Mouse (Mus musculus): ENCODE results near the gene Sun1. TPM values are rescaled to one million over a fixed set of nuclear protein-coding genes. Genes with fewer than 3 reads are reported as not detected.

The Sun1 gene
- total and polyA plus RNA-seq, 3 experiments: 71.3 to 79.0 TPM; not detected in 1

DNA sequence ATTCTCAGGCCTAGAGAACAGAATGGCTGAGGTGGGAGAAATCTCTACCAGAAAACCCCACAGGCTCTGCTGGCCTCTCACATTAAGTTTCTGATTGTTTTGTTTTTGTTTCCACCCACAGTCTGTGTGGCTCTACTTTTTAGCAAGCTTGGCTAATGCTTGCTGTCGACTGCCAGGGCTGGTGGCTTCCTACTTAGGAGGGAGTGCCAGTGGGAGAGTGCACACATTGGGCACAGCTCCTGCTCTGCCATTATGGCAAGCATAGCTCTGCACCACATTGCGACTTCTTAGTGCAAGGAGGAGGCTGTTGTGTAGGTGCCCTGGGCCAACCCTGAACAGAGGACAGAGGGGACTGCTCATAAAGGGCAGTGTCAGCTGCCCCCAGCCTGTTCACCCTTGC lies 17.3 kb upstream of the Sun1 start:
- Histone ChIP-seq H3K27ac (ENCODE audit: control insufficient read depth, low read depth, low read length) (no peak overlapping the region), H3K36me3 (ENCODE audit: control insufficient read depth in 1 of 2, insufficient read depth in 2 of 2, low read length in 2 of 2) (no peaks in the 10 kb centered on the region; a peak in 1 of 4 replicates), H3K79me2 (ENCODE audit: control insufficient read depth, insufficient read depth, low read length, poor library complexity) (no peaks in the 10 kb centered on the region), H3K9me3 (replicated peaks; ENCODE audit: insufficient read depth, low read length) (no peaks in the 10 kb centered on the region), H3K27me3 (ENCODE audit: control insufficient read depth in 1 of 2, insufficient read depth in 2 of 2, low read length in 2 of 2) (no peaks in the 10 kb centered on the region), H3K4me3 (ENCODE audit: control insufficient read depth in 1 of 2, insufficient read depth in 1 of 2, low read depth in 2 of 2, low read length in 2 of 2) (no peak overlapping the region), H3K4me1 (ENCODE audit: control insufficient read depth in 1 of 2, insufficient read depth in 2 of 2, low read length in 2 of 2) (no peaks in the 10 kb centered on the region), H3K9ac (ENCODE audit: control insufficient read depth, low read depth, low read length, poor library complexity, severe bottlenecking) (no peak overlapping the region)
- DNase-seq (ENCODE audit: low read depth, low spot score): no peak
- no peak for TF ChIP-seq BHLHE40 (IDR thresholded peaks at IDR 0.05; ENCODE audit: borderline replicate concordance, low read depth, low read length)
- no peak for TF ChIP-seq POLR2AphosphoS5 (IDR thresholded peaks at IDR 0.05; ENCODE audit: borderline replicate concordance, low read depth, low read length)
- no peak for TF ChIP-seq MAFK (IDR thresholded peaks at IDR 0.05; ENCODE audit: borderline replicate concordance, low read depth, low read length)
- TF ChIP-seq UBTF (IDR thresholded peaks at IDR 0.05; ENCODE audit: borderline replicate concordance, insufficient read depth, low read depth, low read length): no peak
- TF ChIP-seq MYB (IDR thresholded peaks at IDR 0.05; ENCODE audit: low read depth, low read length): no peak
- no peak for TF ChIP-seq POLR2A (IDR thresholded peaks at IDR 0.05; ENCODE audit: control insufficient read depth in 1 of 2, insufficient read depth in 1 of 2, low read depth in 1 of 2, low read length in 2 of 2, poor library complexity in 1 of 2)
- no peak for TF ChIP-seq ELF1 (IDR thresholded peaks at IDR 0.05; ENCODE audit: low read depth, low read length)

DNA sequence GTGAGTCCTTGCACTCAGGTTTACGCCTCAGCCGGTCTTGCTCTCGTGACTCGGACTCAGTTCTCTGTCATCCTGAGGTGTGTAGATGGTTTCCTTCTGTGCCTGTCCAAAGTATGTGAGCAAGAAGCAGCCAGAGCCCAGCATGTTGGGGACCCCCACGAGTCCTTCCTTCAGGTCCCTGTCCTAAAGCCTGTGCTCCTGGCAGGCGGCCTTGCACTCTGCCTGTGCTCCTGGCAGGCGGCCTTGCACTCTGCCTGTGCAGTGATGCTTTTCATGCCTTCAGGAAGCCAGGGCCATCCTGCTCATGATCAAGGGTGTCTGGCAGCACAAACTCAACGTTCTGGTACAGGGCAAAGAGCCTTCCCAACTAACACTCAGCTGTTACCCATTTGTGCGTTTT lies 16.8 kb upstream of the Sun1 start:
- no peak overlapping the region for H3K27ac ChIP-seq (ENCODE audit: control insufficient read depth, low read depth, low read length)
- H3K4me1 ChIP-seq (ENCODE audit: control insufficient read depth in 1 of 2, insufficient read depth in 2 of 2, low read length in 2 of 2): no peaks in the 10 kb centered on the region
- no peaks in the 10 kb centered on the region for H3K9me3 ChIP-seq (replicated peaks; ENCODE audit: insufficient read depth, low read length)
- H3K36me3 ChIP-seq (ENCODE audit: control insufficient read depth in 1 of 2, insufficient read depth in 2 of 2, low read length in 2 of 2): no peaks in the 10 kb centered on the region; a peak in 1 of 4 replicates
- no peaks in the 10 kb centered on the region for H3K27me3 ChIP-seq (ENCODE audit: control insufficient read depth in 1 of 2, insufficient read depth in 2 of 2, low read length in 2 of 2)
- TF ChIP-seq JUND (IDR thresholded peaks at IDR 0.05; ENCODE audit: low read depth, low read length): no peak
- no peak for TF ChIP-seq ELF1 (IDR thresholded peaks at IDR 0.05; ENCODE audit: low read depth, low read length)
- no peak for TF ChIP-seq CHD2 (IDR thresholded peaks at IDR 0.05; ENCODE audit: low read length)
- TF ChIP-seq ZNF384 (IDR thresholded peaks at IDR 0.05; ENCODE audit: low read depth, low read length): no peak
- no peak for TF ChIP-seq NRF1 (IDR thresholded peaks at IDR 0.05; ENCODE audit: insufficient read depth, low read depth, low read length, poor library complexity, severe bottlenecking)
- TF ChIP-seq POLR2A (IDR thresholded peaks at IDR 0.05; ENCODE audit: control insufficient read depth in 1 of 2, insufficient read depth in 1 of 2, low read depth in 1 of 2, low read length in 2 of 2, poor library complexity in 1 of 2): no peak
- no peak for TF ChIP-seq RCOR1 (IDR thresholded peaks at IDR 0.05; ENCODE audit: low read depth, low read length)
- TF ChIP-seq MAFK (IDR thresholded peaks at IDR 0.05; ENCODE audit: borderline replicate concordance, low read depth, low read length): no peak
- TF ChIP-seq ETS1 (IDR thresholded peaks at IDR 0.05; ENCODE audit: low read depth, low read length): no peak
- no peak for TF ChIP-seq GABPA (IDR thresholded peaks at IDR 0.05; ENCODE audit: low read depth, low read length)
- TF ChIP-seq ZKSCAN1 (IDR thresholded peaks at IDR 0.05; ENCODE audit: low read depth, low read length): no peak
- TF ChIP-seq TCF12 (IDR thresholded peaks at IDR 0.05; ENCODE audit: low read depth, low read length): no peak
- DNase-seq (ENCODE audit: low read depth, low spot score): no peak
- H3K4me3 ChIP-seq (ENCODE audit: control insufficient read depth in 1 of 2, insufficient read depth in 1 of 2, low read depth in 2 of 2, low read length in 2 of 2): no peak overlapping the region
- no peak overlapping the region for H3K9ac ChIP-seq (ENCODE audit: control insufficient read depth, low read depth, low read length, poor library complexity, severe bottlenecking)
- no peaks in the 10 kb centered on the region for H3K79me2 ChIP-seq (ENCODE audit: control insufficient read depth, insufficient read depth, low read length, poor library complexity)

Measured in MEL (cell line).